Mouse (Mus musculus): ENCODE data around the gene H60b. TPM values are rescaled to one million over a fixed set of nuclear protein-coding genes. Genes with fewer than 3 reads are reported as not detected.
"Not testable (repeated sequence)": the region's sequence is repeated elsewhere in the genome, so short reads cannot be mapped to it uniquely, and the experiment has no call there.

The H60b gene
- total RNA-seq, 1 experiment from 2014 or later: not detected

- DNase-seq: not testable (repeated sequence)
Observed at GRCm38 (mm10) chr10:22165328-22166003, 7.1 kb downstream of the H60b start.

- DNase-seq: not testable (repeated sequence)
Observed at GRCm38 (mm10) chr10:22166025-22166424, 7.6 kb downstream of the H60b start.

- not testable (repeated sequence) for DNase-seq
Observed at GRCm38 (mm10) chr10:22167061-22167460, 8.7 kb downstream of the H60b start.

GRCm38 (mm10) chr10:22169116-22169515 is 10.7 kb downstream of the H60b start:
- DNase-seq: not testable (repeated sequence)

- not testable (repeated sequence) for DNase-seq
Observed at GRCm38 (mm10) chr10:22172431-22173334, 14.3 kb downstream of the H60b start.

- not testable (repeated sequence) for DNase-seq
Observed at GRCm38 (mm10) chr10:22173335-22174189, 15.2 kb downstream of the H60b start.

- DNase-seq: not testable (repeated sequence)
Observed at GRCm38 (mm10) chr10:22174190-22174487, 15.8 kb downstream of the H60b start.

- DNase-seq: not testable (repeated sequence)
Observed at GRCm38 (mm10) chr10:22176515-22176914, 18.1 kb downstream of the H60b start.

- not testable (repeated sequence) for DNase-seq
Observed at GRCm38 (mm10) chr10:22191035-22191434, 32.6 kb downstream of the H60b start.

GRCm38 (mm10) chr10:22201352-22201751 is 43.0 kb downstream of the H60b start:
- DNase-seq: not testable (repeated sequence)

- not testable (repeated sequence) for DNase-seq
Observed at GRCm38 (mm10) chr10:22202784-22203583, 44.6 kb downstream of the H60b start.

- DNase-seq: not testable (repeated sequence)
Observed at GRCm38 (mm10) chr10:22206443-22206842, 48.1 kb downstream of the H60b start.

GRCm38 (mm10) chr10:22212012-22212696 is 53.8 kb downstream of the H60b start:
- DNase-seq: peak; percentile 83

GRCm38 (mm10) chr10:22223474-22224349 is 65.3 kb downstream of the H60b start:
- peak; percentile 44 for DNase-seq

- no peak for DNase-seq
Observed at GRCm38 (mm10) chr10:22265060-22265459, 106.7 kb downstream of the H60b start.

- DNase-seq: not testable (repeated sequence)
Observed at GRCm38 (mm10) chr10:22270879-22271786, 112.7 kb downstream of the H60b start.

- peak; percentile 37 for DNase-seq
Observed at GRCm38 (mm10) chr10:22272914-22273683, 114.7 kb downstream of the H60b start.
